Mouse (Mus musculus) spleen, postnatal 36 days (tissue): ENCODE measurements around the gene Rab44.

Experiments used
- DNase-seq, 2 experiments: peaks; one replicate each; pipeline ENCODE4 v3.0.0; 2022; ENCODE audit warnings: low spot score in 2 of 2, mixed read lengths in 1 of 2

Rab44 gene

GRCm38 (mm10) chr17:29165967-29166578 lies 52.1 kb downstream of the Rab44 start:
- DNase-seq = peak in 1 of 2 experiments; percentile 35

- peak; percentile 92 to 93 for DNase-seq
These were observed 53.4 kb downstream of the Rab44 start for GRCm38 (mm10) chr17:29167371-29167770.

GRCm38 (mm10) chr17:29168438-29168837 lies 54.5 kb downstream of the Rab44 start:
- peak in 1 of 2 experiments; percentile 27 for DNase-seq

- DNase-seq = no peak
These were observed 55.2 kb downstream of the Rab44 start for GRCm38 (mm10) chr17:29168996-29169601.

GRCm38 (mm10) chr17:29170431-29171000 lies 56.6 kb downstream of the Rab44 start:
- DNase-seq = peak; percentile 52 to 54

- peak; percentile 80 to 83 for DNase-seq
These were observed 57.2 kb downstream of the Rab44 start for GRCm38 (mm10) chr17:29171001-29171772.

GRCm38 (mm10) chr17:29172062-29172461 lies 58.1 kb downstream of the Rab44 start:
- DNase-seq = peak; percentile 88 to 90

- DNase-seq = no peak
These were observed 59.2 kb downstream of the Rab44 start for GRCm38 (mm10) chr17:29173165-29173564.

GRCm38 (mm10) chr17:29175693-29176092 lies 61.7 kb downstream of the Rab44 start:
- no peak for DNase-seq

GRCm38 (mm10) chr17:29176391-29177267 lies 62.7 kb downstream of the Rab44 start:
- DNase-seq = no peak

- DNase-seq = peak; percentile 66 to 69
These were observed 64.6 kb downstream of the Rab44 start for GRCm38 (mm10) chr17:29178503-29179059.

- DNase-seq = no peak
These were observed 66.0 kb downstream of the Rab44 start for GRCm38 (mm10) chr17:29179917-29180316.

- no peak for DNase-seq
These were observed 66.6 kb downstream of the Rab44 start for GRCm38 (mm10) chr17:29180406-29181127.

GRCm38 (mm10) chr17:29181751-29182150 lies 67.8 kb downstream of the Rab44 start:
- DNase-seq = no peak

GRCm38 (mm10) chr17:29183162-29183561 lies 69.2 kb downstream of the Rab44 start:
- no peak for DNase-seq

GRCm38 (mm10) chr17:29185376-29186046 lies 71.6 kb downstream of the Rab44 start:
- no peak for DNase-seq

- no peak for DNase-seq
These were observed 73.3 kb downstream of the Rab44 start for GRCm38 (mm10) chr17:29186989-29187859.

- no peak for DNase-seq
These were observed 75.0 kb downstream of the Rab44 start for GRCm38 (mm10) chr17:29188989-29189388.

- no peak for DNase-seq
These were observed 81.6 kb downstream of the Rab44 start for GRCm38 (mm10) chr17:29195579-29195978.
